9 mouse cellular contexts compared by ENCODE assay signal in genomic region chr3:17786023-17786720, GRCm38 (mm10).
DNase-seq lines count a peak whose midpoint lies in the region; ATAC-seq and TF ChIP-seq lines count a peak whose summit lies in the region.
"Had no signal": no experiment of that assay in that cellular context is flagged by ENCODE, and none has a peak within 500 bp of the region (broad histone marks: within the 10 kb centered on the region; RNA-seq: fewer than 3 reads in every experiment).

No protein-coding gene starts in this region.

- DNase-seq in heart, adult 18-20 months: peak; percentile 16 to 21
- no peak for DNase-seq in heart, postnatal 25 days (ENCODE audit: low spot score)
- peak; percentile 85 for DNase-seq in midbrain, embryonic 10.5 days (ENCODE audit: low spot score)
- no peak for DNase-seq in c-Kit-positive CD71-positive TER-119-positive erythroid progenitor cells, embryonic 14.5 days (ENCODE audit: low spot score)
- no peak for DNase-seq in T-cell, adult 2 months (ENCODE audit: low spot score)

- no peak for TF ChIP-seq POLR2A in bone marrow macrophage, adult 2 months (IDR thresholded peaks at IDR 0.05; ENCODE audit: borderline replicate concordance, low read depth, low read length)

- no peaks in the 10 kb centered on the region for H3K4me1 ChIP-seq in bone marrow macrophage, adult 2 months (ENCODE audit: control insufficient read depth, insufficient read depth, low read length)
- peaks cover 40% of the 10 kb centered on the region for H3K4me1 ChIP-seq in forebrain, embryonic 15.5 days
- peaks cover 12% of the 10 kb centered on the region for H3K4me1 ChIP-seq in intestine, embryonic 15.5 days (replicated peaks)
- peaks cover 44% of the 10 kb centered on the region for H3K4me1 ChIP-seq in midbrain, embryonic 10.5 days

- no peaks in the 10 kb centered on the region for H3K36me3 ChIP-seq in forebrain, embryonic 15.5 days
- H3K36me3 ChIP-seq in intestine, embryonic 15.5 days: no peaks in the 10 kb centered on the region
- H3K36me3 ChIP-seq in midbrain, embryonic 10.5 days: no peaks in the 10 kb centered on the region

- H3K27ac ChIP-seq in bone marrow macrophage, adult 2 months (ENCODE audit: insufficient read depth, low read depth, low read length): no peak overlapping the region
- peak overlapping the region; percentile 98 for H3K27ac ChIP-seq in forebrain, embryonic 15.5 days (replicated peaks)
- no peak overlapping the region for H3K27ac ChIP-seq in intestine, embryonic 15.5 days
- H3K27ac ChIP-seq in midbrain, embryonic 10.5 days (replicated peaks): peak overlapping the region; percentile 100

- WGBS in forebrain, embryonic 15.5 days: under 1% methylated on average over 56 of the region's 56 CpGs
- WGBS in intestine, embryonic 15.5 days: under 1% methylated on average over 55 of the region's 56 CpGs
- WGBS in midbrain, embryonic 10.5 days: under 1% methylated on average over 46 of the region's 56 CpGs

- no peak for TF ChIP-seq CTCF in bone marrow macrophage, adult 2 months (IDR thresholded peaks at IDR 0.05; ENCODE audit: low read depth, low read length)

- intact Hi-C loops in heart, postnatal 25 days (cut with DNase I): no loop called here

- H3K9me3 ChIP-seq in forebrain, embryonic 15.5 days: no peaks in the 10 kb centered on the region
- H3K9me3 ChIP-seq in intestine, embryonic 15.5 days: no peaks in the 10 kb centered on the region
- H3K9me3 ChIP-seq in midbrain, embryonic 10.5 days (replicated peaks): no peaks in the 10 kb centered on the region

- peak overlapping the region; percentile 11; the same call in 1 of the 2 replicates for H3K4me3 ChIP-seq in bone marrow macrophage, adult 2 months (ENCODE audit: insufficient read depth, low read length)
- peak overlapping the region; percentile 75 for H3K4me3 ChIP-seq in forebrain, embryonic 15.5 days
- peak overlapping the region; percentile 42 for H3K4me3 ChIP-seq in intestine, embryonic 15.5 days (replicated peaks)
- H3K4me3 ChIP-seq in midbrain, embryonic 10.5 days: peak overlapping the region; percentile 91

- H3K9ac ChIP-seq in forebrain, embryonic 15.5 days (replicated peaks): peak overlapping the region; percentile 71
- peak overlapping the region; percentile 17; the same call in 1 of the 2 replicates for H3K9ac ChIP-seq in intestine, embryonic 15.5 days

- peak overlapping the region; percentile 77 for H3K4me2 ChIP-seq in forebrain, embryonic 15.5 days (replicated peaks)
- H3K4me2 ChIP-seq in intestine, embryonic 15.5 days (replicated peaks): peak overlapping the region; percentile 89

- no peaks in the 10 kb centered on the region for H3K27me3 ChIP-seq in forebrain, embryonic 15.5 days
- H3K27me3 ChIP-seq in intestine, embryonic 15.5 days (replicated peaks): peaks cover 45% of the 10 kb centered on the region
- peaks cover 12% of the 10 kb centered on the region for H3K27me3 ChIP-seq in midbrain, embryonic 10.5 days (ENCODE audit: low read depth, poor library complexity, severe bottlenecking)
- H3K27me3 ChIP-seq: CH12.LX had no signal

- peak; percentile 41 for ATAC-seq in forebrain, embryonic 15.5 days (replicated peaks)
- peak; percentile 69 for ATAC-seq in intestine, embryonic 15.5 days

Comparison
In these comparisons a context has a peak if more than half of its experiments do, and no peak if none do; other contexts are left out.
1. DNase-seq: peak in heart, adult 18-20 months (2 of 2) and midbrain, embryonic 10.5 days (single experiment); none in heart, postnatal 25 days (single experiment), c-Kit-positive CD71-positive TER-119-positive erythroid progenitor cells, embryonic 14.5 days (single experiment) and T-cell, adult 2 months (single experiment).
2. H3K27ac ChIP-seq: peak in forebrain, embryonic 15.5 days (single experiment) and midbrain, embryonic 10.5 days (single experiment); none in bone marrow macrophage, adult 2 months (single experiment) and intestine, embryonic 15.5 days (single experiment).
3. H3K4me3 ChIP-seq: peak in every context shown above with its lines; median percentile 91 in midbrain, embryonic 10.5 days; 75 in forebrain, embryonic 15.5 days; 42 in intestine, embryonic 15.5 days; 11 in bone marrow macrophage, adult 2 months.